Mouse (Mus musculus) gastrocnemius, adult 8-10 months (tissue): ENCODE results near the gene Sorbs2. TPM values are rescaled to one million over a fixed set of nuclear protein-coding genes. Genes with fewer than 3 reads are reported as not detected.

Experiments
- DNase-seq, 2 experiments: peaks; one replicate each; pipeline ENCODE4 v3.0.0; 2022; ENCODE audit warnings: low spot score in 2 of 2
- total RNA-seq, 4 experiments: library from RNA; stranded (reverse); gene quantifications; 2 replicates each; pipeline ENCODE4 v1.2.4; 2022

Sorbs2 gene
- total RNA-seq, 4 experiments from 2014 or later = 60.0 to 116 (median 75.8) TPM

- DNase-seq = no peak
Observed at GRCm38 (mm10) chr8:45621576-45622178, 114.1 kb downstream of the Sorbs2 start.

GRCm38 (mm10) chr8:45626406-45626805, 118.8 kb downstream of the Sorbs2 start:
- no peak for DNase-seq

- DNase-seq = no peak
Observed at GRCm38 (mm10) chr8:45627246-45628241, 120.0 kb downstream of the Sorbs2 start.

- DNase-seq = no peak
Observed at GRCm38 (mm10) chr8:45628421-45629065, 121.0 kb downstream of the Sorbs2 start.

- no peak for DNase-seq
Observed at GRCm38 (mm10) chr8:45629066-45629430, 121.5 kb downstream of the Sorbs2 start.

GRCm38 (mm10) chr8:45631023-45631422, 123.4 kb downstream of the Sorbs2 start:
- no peak for DNase-seq

- DNase-seq = no peak
Observed at GRCm38 (mm10) chr8:45635155-45635554, 127.6 kb downstream of the Sorbs2 start.

- no peak for DNase-seq
Observed at GRCm38 (mm10) chr8:45637745-45638144, 130.2 kb downstream of the Sorbs2 start.

GRCm38 (mm10) chr8:45639444-45639843, 131.9 kb downstream of the Sorbs2 start:
- DNase-seq = no peak

- DNase-seq = no peak
Observed at GRCm38 (mm10) chr8:45644651-45645050, 137.1 kb downstream of the Sorbs2 start.

GRCm38 (mm10) chr8:45649063-45649462, 141.5 kb downstream of the Sorbs2 start:
- DNase-seq = no peak

- DNase-seq = no peak
Observed at GRCm38 (mm10) chr8:45649966-45650365, 142.4 kb downstream of the Sorbs2 start.

GRCm38 (mm10) chr8:45658021-45658420, 150.4 kb downstream of the Sorbs2 start:
- no peak for DNase-seq

GRCm38 (mm10) chr8:45658458-45659325, 151.1 kb downstream of the Sorbs2 start:
- no peak for DNase-seq

GRCm38 (mm10) chr8:45659473-45659872, 151.9 kb downstream of the Sorbs2 start:
- DNase-seq = no peak

- DNase-seq = no peak
Observed at GRCm38 (mm10) chr8:45660570-45660969, 153.0 kb downstream of the Sorbs2 start.

GRCm38 (mm10) chr8:45661605-45662004, 154.0 kb downstream of the Sorbs2 start:
- DNase-seq = no peak

GRCm38 (mm10) chr8:45666221-45666620, 158.6 kb downstream of the Sorbs2 start:
- DNase-seq = no peak

- DNase-seq = no peak
Observed at GRCm38 (mm10) chr8:45673149-45673548, 165.6 kb downstream of the Sorbs2 start.

- no peak for DNase-seq
Observed at GRCm38 (mm10) chr8:45675821-45676279, 168.3 kb downstream of the Sorbs2 start.
